Mouse (Mus musculus): Measurements from ENCODE around the gene Strn4.

The Strn4 gene

DNA sequence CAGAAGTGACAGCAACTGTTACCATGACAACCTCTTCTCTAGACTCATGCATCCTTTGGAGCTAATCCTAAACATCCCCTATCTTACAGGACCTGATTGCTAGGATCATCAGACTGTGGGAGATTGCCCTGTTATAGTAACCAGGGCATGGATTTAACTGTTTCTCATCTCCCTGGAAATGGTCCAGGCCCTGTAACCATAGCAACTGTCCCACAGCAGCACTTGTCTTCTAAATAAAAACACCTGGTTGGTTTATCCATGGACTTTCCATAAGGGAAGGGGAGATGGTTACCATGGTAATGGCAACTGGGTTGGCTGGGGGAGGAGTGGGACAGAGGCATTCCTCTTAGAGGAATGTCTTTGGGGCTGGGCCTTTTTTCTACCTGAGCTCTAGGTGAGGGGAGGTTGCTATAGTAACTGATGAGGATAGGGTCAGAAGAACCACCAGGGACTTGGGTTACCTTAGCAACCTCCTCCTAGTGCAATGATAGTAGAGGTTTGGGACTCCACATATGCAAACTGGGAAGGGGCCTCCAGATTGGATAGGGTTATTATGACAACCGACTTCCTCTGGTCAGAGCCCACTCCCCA, at the start of gene Strn4:
Strn4 (plus strand) TSS at position 539 of the 591 bp plus-strand sequence.
- peak; percentile 15 to 47 for DNase-seq

DNA sequence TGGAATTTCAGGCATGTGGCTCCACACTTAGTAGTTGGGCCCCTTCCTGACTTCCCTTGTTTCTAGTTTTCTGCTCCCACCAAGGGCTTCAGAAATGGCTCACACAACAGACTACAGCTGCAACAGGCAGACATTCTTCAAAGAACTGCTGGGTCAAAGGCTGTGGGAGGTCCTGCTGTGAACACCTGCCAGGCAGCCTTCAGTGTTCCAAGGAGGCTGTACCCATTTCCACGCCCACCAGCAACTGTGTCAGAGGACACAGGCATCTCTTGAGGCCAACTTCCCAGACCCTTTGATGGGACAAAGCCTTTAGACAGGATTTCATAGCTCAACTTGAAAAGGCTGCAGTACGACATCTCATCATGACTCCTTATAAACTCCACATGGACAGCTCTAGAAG, 49.2 kb upstream of the Strn4 start:
- DNase-seq = no peak

DNA sequence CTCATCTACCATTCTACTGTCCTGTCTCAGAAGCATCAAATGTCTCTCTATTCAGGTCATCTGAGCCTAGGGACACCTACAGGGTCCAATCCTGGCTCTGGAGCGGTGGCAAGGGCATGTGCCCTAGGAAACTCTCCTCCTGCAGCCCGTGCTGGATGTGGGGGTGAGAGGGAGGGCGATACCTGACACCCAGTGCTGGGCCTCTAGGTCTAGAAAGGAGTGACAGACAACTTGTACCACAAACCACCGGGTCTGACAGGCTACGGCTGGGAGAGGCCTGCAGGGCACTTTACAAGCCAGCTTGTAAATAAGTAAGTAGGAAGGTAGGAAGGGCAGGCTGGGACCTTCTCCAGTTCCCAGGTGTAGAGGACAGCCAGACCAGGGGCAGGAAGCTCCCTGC, 39.8 kb upstream of the Strn4 start:
- no peak for DNase-seq

DNA sequence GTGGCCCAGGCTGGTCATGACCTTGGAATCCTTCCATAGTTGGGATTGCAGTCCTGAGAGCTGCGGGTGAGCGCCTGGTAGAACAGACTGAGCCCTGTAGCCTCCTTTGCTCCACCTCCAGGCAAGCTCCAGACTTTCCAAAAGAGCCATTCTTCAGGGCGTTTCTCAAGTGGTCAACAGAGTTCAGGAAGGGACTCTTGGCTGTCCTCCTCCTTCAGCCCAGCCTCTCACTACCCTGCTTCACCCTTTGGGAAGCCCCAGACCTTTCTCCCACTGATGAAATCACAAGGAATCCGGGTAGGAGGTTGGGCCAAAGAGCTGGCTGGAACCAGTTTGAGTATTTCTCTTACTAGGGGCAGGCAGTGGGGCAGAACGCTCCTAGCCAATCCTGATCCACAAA, 35.6 kb upstream of the Strn4 start:
- DNase-seq = no peak

DNA sequence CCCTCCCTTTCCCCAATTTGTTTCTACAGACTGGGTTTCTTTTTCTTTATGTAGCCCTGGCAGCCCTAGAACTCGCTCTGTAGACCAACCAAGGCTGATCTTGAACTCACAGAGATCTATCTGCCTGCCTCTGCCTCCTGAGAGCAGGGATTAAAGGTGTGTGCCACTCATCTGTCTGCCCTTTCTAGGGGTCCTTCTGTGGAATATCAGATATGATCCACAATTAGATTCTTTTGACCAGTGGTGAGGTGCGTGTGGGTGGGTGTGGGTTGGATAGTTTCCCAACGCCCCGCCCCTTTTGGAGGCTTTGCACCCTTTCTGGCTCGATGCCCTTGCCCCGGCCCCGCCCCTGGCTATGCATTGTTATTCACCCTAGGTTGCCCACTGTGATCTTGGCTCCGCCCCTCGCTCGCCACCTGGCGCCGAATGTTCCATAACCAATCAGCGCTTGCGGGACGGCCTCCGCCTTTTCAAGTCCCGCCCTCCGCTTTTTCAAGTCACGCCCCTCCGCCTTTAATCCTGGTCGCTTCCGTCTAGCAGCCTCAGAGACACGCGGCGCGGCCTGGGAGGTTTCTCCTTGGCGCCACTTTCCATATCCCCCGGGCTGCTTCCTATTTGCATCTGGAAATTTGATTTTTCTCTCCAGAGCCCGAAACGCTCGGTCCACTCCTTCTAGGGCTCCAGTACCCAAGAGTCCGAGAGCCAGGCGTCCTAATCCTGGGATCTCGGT, 34.7 kb upstream of the Strn4 start, which contains the start of gene Slc1a5:
Slc1a5 (plus strand) TSS at position 516 of the 730 bp plus-strand sequence.
- DNase-seq = peak; percentile 56 to 76

DNA sequence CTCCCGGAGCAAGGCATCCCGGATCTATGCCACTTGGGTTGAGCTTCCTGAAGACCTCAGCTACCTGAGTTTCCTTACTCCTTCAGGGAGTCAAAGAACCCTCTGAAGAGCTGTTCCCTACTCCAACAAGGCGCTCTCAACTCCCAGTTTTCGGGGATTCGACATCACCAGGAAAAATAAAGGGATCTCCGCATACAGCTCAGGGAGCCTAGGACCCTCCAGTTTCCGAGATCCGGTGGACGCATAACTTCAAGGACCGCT, 34.2 kb upstream of the Strn4 start:
- DNase-seq = no peak

DNA sequence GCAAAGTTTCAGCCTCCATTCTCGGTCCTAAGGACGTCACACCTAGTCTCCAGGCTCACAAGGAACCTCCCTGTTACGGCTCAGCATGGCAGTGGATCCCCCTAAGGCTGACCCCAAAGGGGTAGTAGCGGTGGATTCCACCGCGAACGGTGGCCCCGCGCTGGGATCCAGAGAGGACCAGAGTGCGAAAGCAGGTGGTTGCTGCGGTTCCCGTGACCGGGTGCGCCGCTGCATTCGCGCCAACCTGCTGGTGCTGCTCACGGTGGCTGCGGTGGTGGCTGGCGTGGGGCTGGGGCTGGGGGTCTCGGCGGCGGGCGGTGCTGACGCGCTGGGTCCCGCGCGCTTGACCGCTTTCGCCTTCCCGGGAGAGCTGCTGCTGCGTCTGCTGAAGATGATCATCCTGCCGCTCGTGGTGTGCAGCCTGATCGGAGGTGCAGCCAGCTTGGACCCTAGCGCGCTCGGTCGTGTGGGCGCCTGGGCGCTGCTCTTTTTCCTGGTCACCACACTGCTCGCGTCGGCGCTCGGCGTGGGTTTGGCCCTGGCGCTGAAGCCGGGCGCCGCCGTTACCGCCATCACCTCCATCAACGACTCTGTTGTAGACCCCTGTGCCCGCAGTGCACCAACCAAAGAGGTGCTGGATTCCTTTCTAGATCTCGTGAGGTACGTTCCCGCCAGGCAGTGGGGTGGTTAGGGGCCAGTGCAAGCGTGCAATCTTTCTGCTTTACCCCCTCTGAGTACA, 33.7 kb upstream of the Strn4 start:
- DNase-seq = peak; percentile 23 to 24

DNA sequence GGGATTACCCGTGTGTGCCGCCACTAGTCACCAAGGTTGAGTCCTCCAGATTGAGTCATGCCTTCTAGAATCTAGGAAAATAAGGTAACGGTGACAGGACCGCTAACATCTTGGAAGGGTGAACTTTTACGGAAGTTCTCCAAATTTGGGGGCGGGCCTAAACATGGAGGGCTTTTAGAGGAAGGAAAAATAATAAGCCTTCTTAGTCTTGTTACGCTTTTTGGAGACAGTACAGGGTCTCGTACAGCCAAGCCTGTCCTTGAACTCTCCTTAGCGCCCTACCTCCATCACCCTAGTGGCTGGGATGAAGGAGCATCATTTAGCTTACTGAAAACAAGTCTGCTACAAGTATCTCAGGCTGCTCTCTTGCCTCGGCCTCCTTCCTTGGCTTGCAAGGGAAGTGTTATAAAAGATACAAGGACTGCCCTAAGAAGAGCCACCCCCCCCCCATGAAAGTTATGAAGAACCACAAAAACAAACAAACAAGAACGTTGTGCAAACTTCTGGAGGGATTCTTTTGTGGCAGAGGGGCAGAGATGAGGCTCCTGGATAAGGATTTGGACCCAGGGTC, 33.0 kb upstream of the Strn4 start:
- DNase-seq = no peak

DNA sequence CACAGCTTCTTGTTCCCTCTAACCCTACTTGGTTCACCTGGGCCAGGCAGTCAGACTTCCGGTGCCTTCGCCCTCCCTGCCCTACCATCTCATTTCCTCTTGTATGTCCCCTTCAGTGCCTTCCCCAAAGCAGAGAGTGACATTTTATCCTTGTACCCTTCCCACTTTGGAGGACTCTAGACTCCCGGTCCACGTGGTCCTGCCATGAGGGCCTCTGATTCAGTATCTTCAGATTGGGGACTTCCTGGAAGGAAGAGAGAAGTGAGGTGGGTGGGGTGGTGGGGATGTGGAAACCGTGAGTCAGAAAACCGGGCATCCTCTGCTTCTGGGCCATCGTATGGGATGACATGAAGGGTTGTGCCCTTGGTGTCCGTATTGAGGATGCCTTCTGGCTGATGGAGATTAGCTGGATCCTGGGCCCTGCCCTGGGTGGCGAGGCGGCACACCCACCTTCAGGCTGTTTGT, 32.4 kb upstream of the Strn4 start:
- DNase-seq = no peak

DNA sequence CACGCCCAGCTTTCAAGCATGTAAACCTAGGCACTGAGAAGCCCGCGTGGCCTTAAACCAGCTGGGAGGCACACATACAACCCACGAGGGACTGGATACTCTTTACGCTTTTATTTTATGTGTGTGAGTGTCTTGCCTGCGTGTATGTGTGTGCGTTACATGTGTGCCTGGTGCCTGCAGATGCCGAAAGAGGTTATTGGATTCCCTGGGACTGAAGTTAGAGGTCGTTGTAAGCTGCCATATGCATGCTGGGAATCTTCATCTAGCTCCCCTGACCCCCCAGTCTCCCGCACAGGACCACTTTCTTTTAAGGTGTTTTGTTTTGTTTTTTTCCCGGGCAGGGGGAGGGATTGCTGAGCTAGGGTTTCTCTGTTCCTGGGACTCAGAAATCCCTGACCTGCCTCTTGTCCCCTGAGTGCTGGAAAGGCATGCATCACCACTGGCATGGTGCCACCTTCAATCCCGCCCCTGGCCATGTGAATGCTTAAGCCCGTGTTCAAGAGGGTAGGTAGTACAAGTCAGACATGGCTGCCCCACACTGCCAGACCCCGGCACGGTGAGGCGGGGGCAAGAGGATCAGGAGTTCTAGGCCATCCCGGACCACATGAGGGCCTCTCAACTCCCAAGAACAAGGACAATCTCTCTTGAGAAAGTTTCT, 31.8 kb upstream of the Strn4 start:
- peak in 1 of 2 experiments; percentile 21 for DNase-seq

DNA sequence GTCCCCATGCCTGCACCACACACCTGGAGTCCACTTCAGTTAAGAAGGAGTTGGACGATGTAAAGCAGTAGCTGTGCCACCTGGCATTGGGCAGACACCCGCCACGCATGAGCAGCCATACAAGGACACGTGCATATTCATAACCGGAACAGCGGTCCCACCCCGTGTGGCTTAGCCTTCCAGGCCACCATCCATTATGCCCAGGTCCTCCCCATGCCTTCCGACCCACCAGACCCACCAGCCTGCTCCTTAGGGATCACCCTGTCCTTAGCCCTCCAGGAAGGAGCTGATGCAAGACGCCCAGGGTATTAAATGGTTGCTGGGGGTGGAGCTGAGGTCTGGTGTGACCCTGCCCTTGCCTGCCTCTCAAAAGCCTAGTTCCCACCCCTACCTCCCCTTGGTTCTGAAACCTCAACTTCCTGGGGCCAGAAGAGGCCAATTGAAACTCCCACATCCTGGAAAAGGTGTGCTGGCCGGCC, 31.2 kb upstream of the Strn4 start:
- DNase-seq = no peak

DNA sequence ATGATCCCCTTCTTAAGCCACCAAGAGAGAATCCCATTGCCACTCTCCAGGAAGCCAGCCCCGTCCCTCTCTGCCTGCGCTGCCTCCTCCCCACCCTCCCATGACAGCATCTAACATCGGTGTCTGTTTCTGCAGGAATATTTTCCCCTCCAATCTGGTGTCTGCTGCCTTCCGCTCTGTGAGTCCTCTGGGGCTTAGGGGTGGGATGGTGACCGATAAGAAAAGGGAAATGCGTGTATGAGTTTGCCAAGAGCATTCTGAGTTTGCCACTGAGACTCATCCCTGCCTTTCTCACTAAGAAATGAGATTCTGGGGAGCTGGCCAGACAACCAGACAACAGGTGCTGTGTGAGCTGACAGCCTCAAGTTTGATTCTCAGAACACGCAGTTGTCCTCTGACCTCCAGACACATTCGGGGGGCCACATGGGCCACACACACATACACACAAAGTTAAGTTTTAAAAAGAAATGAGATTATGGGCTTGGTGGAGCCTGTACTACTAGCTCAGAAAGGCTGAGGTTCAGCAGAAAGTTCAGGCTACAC, 30.1 kb upstream of the Strn4 start:
- no peak for DNase-seq

DNA sequence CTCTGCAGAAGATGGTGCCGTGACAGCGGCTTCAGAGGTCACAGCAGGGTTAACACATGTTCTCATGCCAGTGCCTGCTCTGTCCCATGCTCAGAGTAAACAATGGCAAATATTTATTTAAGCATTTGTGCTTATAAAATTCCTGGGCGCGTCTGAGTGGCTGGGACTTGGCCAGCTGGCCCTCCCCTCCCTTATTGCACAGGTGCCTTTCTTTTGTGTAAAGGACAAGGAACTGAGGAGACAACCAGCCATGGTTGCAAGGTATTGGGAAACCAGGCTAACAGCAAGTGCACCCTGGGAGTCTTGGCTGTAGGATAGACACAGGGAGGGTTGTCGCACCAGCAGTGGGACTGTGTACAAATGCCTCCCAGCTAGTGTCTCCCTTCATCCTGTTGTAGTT, 23.4 kb upstream of the Strn4 start:
- no peak for DNase-seq

DNA sequence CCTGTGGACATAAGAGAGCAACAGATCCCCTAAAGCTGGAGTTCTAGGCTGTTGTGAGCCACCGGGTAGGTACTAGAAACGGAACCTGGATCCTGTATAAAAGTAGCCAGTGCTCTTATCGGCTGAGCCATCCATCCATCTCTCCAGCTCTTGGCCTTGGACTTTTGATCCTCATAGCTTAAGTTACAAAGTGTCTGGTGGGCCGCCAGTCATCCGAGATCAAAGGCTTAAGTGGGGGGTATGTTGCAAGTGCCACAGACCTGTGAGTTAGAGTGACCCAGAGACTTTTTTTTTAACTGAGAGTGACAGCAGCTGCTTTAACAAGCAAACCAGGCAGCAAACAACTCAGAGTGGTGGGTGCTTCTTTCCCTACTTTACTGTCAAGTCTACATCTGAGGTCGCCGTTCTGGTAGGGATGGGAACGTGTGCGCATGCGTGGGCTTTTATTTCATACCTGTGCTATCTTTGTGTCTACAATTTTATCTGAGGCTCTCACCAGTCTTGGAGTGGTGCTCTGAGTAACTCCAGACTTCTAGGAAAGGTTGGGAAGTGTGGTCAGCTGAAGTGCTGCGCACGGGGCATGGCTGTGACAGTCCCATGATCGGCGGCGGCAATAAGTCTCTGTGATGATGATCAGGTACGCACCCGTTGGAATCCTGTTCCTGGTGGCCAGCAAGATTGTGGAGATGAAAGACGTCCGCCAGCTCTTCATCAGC, 22.5 kb upstream of the Strn4 start:
- DNase-seq = no peak

DNA sequence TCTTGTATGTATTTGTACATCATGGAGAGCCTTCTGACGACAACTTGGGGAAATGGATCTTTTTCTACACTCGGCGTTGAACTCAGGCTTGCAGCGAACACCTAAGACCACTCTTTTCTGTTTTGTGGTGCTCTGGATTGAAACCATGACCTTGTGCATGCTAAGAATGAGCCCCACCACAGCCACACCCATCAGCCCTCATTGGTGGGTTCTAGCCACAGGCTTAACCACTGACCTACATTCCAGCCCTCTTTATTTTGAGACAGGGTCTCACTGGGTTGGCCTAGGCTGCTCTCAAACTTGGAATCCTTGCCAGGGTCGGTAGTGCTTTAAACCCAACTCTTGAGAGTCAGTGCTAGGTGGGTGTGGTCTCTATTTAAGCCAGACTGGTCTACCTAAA, 20.8 kb upstream of the Strn4 start:
- no peak for DNase-seq

DNA sequence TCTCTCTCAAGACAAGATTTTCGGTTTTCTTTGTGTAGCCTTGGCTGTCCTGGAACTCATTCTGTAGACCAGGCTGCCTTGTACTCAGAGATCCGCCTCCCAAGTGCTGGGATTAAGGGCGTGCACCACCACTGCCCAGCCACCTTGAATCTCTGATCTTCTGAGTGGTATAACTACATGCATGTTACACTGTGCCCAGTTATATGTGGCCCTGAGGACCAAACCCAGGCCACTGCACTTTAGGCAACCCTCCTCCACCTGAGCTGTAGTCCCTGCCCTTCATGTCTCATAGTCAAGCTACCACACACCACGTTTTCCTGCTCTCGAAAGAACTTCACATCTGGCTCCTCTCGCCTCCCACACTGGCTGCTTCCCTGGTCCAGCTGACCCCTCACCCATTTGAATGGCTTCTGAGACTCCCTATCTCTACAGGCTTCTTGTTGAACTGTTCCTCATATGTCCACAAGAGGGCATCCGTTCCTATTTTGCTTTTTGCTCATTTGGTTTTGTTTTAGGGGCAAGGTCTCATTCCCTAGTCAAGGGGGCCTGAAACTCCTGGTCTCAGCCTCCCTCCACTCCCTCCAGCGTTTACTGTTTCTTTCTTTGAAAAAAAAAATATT, 11.2 kb upstream of the Strn4 start:
- DNase-seq = no peak

DNA sequence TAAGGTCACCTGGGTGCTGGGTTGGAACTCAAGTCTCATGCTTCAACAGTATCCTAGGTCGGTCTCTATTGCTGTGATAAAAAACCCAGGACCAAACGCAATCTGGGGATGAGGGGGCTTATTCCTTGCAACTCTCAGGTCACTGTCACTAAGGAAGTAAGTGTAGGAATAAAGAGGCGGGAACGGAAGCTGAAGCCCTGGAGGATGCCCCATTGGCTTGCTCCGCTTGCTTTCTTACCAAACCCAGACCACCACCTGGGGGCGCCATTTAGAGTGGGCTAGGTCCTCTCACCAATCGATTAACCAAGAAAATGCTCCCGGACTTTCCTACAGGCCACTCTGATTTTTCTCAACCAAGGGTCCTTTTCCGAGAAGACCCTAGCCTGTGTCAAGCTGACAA, 7.8 kb upstream of the Strn4 start:
- no peak for DNase-seq

DNA sequence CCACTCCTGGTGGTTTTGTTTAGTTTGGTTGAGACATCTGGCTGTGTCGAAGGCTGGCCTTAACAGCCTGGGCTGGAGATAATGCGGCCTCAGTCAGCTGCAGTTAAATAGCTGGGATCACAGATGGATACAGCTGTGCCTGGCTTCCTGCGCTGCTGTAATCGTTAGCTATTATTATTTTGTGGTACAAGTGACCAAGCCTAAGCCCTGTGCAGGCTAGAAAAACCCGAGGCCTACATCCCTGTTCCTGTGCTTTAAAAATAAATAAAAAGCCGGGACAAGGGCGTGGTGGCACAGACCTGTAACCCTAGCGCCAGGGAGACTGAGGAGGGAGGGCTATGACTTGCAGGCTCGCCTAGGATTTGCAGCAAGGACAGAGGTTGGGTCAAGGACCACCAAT, 7.0 kb upstream of the Strn4 start:
- DNase-seq = no peak

DNA sequence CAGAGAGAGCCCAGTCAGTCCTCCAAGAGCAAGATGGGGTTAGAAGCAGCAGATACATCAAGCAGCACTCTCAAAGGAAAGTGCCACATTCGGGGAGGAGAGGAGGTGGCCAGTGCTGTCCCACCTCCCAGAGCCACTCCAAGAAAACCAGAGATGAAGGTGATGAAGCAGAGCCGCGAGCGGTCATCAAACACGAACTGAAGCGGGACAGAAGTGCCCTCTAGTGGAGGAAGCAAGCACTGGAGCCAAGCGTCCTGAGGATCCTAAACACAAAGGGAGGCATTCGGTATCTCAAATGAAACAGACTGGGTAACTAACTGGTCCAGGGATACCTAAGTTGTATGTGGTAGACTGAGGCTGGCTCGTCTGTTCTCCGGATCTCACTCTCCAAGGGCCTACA, 6.0 kb upstream of the Strn4 start:
- DNase-seq = peak; percentile 81 to 86

DNA sequence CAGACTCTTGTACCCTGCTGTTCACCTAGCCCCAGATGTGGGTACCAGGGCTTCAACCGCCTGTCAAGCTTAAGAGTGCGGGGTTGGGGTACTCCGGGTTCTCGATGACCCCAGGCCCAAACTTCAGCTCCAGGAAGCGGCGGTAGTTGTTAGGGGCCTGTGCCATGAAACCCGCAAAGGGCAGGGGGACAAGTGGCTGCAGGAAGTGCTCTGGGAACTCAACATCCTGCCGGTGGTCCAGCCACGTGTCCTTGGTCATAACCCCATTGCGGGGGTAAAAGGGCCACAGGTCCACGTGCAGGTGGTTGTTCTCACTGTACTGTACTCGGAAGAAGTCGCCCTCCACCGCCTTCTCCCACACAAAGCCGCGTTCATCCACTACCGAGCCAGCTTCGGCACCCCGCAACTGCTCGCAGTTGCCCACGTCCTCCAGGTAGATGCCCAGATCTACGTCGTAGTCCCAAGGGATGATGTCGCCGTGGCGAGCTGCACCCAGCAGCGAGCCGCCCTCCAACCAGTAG, 5.2 kb upstream of the Strn4 start:
- no peak for DNase-seq

DNA sequence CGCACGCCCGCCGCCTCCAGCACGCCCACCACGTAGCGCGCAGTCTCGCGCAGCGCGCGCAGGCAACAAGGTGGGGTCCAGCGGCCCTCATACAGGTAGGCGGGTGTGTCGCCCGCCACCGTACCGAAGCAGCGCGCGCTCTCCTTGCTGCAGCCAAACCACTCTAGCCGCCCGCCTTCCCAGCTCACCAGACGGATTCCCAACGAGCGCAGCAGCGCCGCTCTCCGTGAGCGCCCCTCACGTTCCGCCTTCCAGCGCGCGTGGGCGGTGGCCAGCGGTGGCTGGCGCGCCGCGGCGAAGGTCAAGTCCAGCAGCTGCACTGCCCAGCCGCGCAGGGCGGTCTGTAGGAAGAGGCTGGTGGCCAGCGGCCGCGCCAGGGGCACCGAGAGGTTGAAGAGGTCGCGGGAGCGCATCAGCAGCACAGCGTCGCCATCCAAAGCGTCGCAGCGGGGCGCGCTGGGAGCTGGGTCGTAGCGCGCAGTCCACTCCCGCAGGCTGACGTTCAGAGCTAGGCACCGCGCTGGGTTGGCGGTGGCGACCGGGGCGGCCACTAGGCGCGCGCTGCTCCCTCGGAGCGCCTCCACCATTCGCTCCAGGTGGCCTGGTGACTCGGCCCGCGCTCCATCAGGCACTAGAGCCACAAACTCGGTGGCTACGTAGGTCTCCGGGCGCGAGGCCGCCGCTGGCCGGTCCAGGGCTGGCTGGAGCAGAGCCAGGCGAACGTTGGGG, 4.6 kb upstream of the Strn4 start:
- DNase-seq = peak; percentile 63 to 73
